Mouse (Mus musculus) left cerebral cortex, postnatal 10 days (tissue): ENCODE measurements around the gene Igsf1. TPM values are rescaled to one million over a fixed set of nuclear protein-coding genes. Genes with fewer than 3 reads are reported as not detected.
A peak's percentile ranks its signal among the peaks of the same experiment; 100 is the strongest.

Experiments
- DNase-seq, 2 experiments: peaks; one replicate each; pipeline ENCODE4 v3.0.0; 2021 to 2022; ENCODE audit warnings: low spot score in 2 of 2, mixed read lengths in 1 of 2; ENCODE audit errors: extremely low spot score in 1 of 2
- intact Hi-C: fragments of 180-260 bp; cut with DNase I; formaldehyde crosslinking; loops from one replicate; pipeline ENCODE4 v1.15.1; 2025
- total RNA-seq, 2 experiments: library from RNA; stranded (reverse); gene quantifications; 2 replicates each; pipeline ENCODE4 v1.2.3; 2021

Igsf1 gene
- total RNA-seq = 10 to 100 TPM; 11.3 to 12.0 TPM

GRCm38 (mm10) chrX:49797213-49798019 lies at the start of gene Igsf1:
Gene Igsf1 (minus strand): TSS chrX:49797749.
- intact Hi-C loops = no loop called here
- DNase-seq = peak; percentile 5 to 49

DNA sequence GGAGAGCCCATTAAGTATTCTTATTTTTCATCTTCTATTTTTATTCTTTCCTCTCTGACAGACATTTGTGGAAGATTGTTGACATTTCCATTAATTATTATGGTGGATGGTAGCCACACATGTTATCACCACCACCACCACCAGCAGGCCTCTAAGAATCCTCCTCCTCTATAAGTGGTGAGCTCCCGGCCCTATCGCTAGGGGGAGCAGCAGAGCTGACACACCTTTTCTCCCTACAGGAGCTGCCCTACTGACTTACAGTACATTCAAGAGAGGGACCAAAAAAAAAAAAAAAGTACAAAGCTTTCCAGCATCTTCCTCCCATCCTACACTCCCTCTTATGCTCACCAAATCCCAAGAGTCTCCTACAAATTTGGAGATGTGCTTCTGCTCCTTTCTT lies 26.7 kb downstream of the Igsf1 start:
- intact Hi-C loops = no loop called here
- no peak for DNase-seq

DNA sequence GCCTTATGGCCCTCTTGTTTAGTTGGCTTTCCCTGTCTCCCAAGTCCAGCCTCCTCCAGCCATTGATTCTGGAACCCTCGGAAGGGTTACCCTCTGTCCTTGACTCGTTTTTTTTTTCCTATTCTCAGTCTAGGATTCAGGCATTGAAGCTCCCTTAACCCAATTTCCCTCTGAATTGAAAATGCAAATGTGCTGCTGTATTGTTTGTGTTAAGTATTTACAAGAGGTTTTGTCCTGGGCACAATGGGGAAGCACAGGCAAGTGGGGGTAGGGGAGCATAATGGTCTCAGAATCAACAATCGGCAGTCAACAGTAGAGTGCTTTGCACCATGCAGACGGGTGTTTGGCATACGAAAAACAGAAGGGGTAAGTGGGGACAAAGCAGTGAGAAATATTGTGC lies 52.4 kb downstream of the Igsf1 start:
- DNase-seq = no peak
- intact Hi-C loops = no loop called here

DNA sequence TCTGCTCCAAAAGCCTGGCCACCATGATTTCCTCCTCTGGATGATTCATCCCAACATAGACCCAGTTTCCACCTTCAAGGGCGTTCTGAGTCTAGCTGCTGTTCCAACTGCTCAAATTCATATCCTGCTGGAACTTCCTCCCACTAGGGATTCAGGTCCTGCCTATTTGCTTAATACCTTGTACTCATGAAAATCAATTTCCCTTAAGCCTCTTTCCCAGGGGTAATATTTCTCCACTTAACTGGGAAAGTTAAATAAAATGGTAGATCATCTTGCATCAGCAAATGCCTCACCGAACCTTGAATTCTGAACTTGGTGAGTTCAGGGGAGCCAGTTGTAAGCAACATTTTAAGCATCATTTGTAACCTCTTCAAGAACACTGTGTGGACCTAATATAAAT lies 62.6 kb downstream of the Igsf1 start, which contains the start of gene Olfr1321:
Olfr1321 (minus strand) TSS at position 101 of the 400 bp plus-strand sequence.
- intact Hi-C loops = no loop called here
- DNase-seq = no peak

Other genes with a start within 250 kb of the Igsf1 start
- gene Olfr1320, start 125.4 kb downstream of the Igsf1 start, total RNA-seq = not detected
- not detected for gene Olfr1321, start 62.7 kb downstream of the Igsf1 start, total RNA-seq
- not detected for gene Olfr1322, start 93.7 kb upstream of the Igsf1 start, total RNA-seq
- gene Olfr1323, start 221.6 kb upstream of the Igsf1 start, total RNA-seq = not detected